Mouse (Mus musculus): ENCODE results near the gene Abl2. TPM values are rescaled to one million over a fixed set of nuclear protein-coding genes. Genes with fewer than 3 reads are reported as not detected.

Gene Abl2
- polyA plus RNA-seq, 1 experiment: 5.9 TPM

GRCm38 (mm10) chr1:156608496-156608895 is 49.9 kb downstream of the Abl2 start:
- Histone ChIP-seq H3K4me3 (ENCODE audit: control insufficient read depth, low read depth, low read length) (no peak overlapping the region), H3K4me1 (ENCODE audit: control insufficient read depth, insufficient read depth, low read length) (no peaks in the 10 kb centered on the region), H3K27me3 (ENCODE audit: control insufficient read depth, insufficient read depth, low read length) (no peaks in the 10 kb centered on the region), H3K36me3 (ENCODE audit: control insufficient read depth, insufficient read depth, low read length) (no peaks in the 10 kb centered on the region), H3K27ac (ENCODE audit: control insufficient read depth, insufficient read depth, low read depth, low read length) (no peak overlapping the region)
- no peak for TF ChIP-seq CTCF (IDR thresholded peaks at IDR 0.05; ENCODE audit: control insufficient read depth, insufficient read depth, insufficient replicate concordance, low read depth, low read length)
- TF ChIP-seq POLR2A (IDR thresholded peaks at IDR 0.05; ENCODE audit: control insufficient read depth, low read depth, low read length): no peak

- no peaks in the 10 kb centered on the region; the same call in 1 of the 2 replicates for H3K4me1 ChIP-seq (ENCODE audit: control insufficient read depth, insufficient read depth, low read length)
- no peaks in the 10 kb centered on the region for H3K27me3 ChIP-seq (ENCODE audit: control insufficient read depth, insufficient read depth, low read length)
- no peak for TF ChIP-seq POLR2A (IDR thresholded peaks at IDR 0.05; ENCODE audit: control insufficient read depth, low read depth, low read length)
- no peak for TF ChIP-seq CTCF (IDR thresholded peaks at IDR 0.05; ENCODE audit: control insufficient read depth, insufficient read depth, insufficient replicate concordance, low read depth, low read length)
- no peak overlapping the region for H3K27ac ChIP-seq (ENCODE audit: control insufficient read depth, insufficient read depth, low read depth, low read length)
- no peak overlapping the region for H3K4me3 ChIP-seq (ENCODE audit: control insufficient read depth, low read depth, low read length)
- no peaks in the 10 kb centered on the region for H3K36me3 ChIP-seq (ENCODE audit: control insufficient read depth, insufficient read depth, low read length)
Observed at GRCm38 (mm10) chr1:156610257-156610656, 51.7 kb downstream of the Abl2 start.

- Histone ChIP-seq H3K27ac (ENCODE audit: control insufficient read depth, insufficient read depth, low read depth, low read length) (no peak overlapping the region), H3K4me3 (ENCODE audit: control insufficient read depth, low read depth, low read length) (no peak overlapping the region), H3K27me3 (ENCODE audit: control insufficient read depth, insufficient read depth, low read length) (no peaks in the 10 kb centered on the region), H3K4me1 (ENCODE audit: control insufficient read depth, insufficient read depth, low read length) (peaks cover 4% of the 10 kb centered on the region), H3K36me3 (ENCODE audit: control insufficient read depth, insufficient read depth, low read length) (no peaks in the 10 kb centered on the region)
- TF ChIP-seq CTCF (IDR thresholded peaks at IDR 0.05; ENCODE audit: control insufficient read depth, insufficient read depth, insufficient replicate concordance, low read depth, low read length): no peak
- no peak for TF ChIP-seq POLR2A (IDR thresholded peaks at IDR 0.05; ENCODE audit: control insufficient read depth, low read depth, low read length)
Observed at GRCm38 (mm10) chr1:156613855-156614530, 55.4 kb downstream of the Abl2 start.

GRCm38 (mm10) chr1:156614710-156615109 is 56.1 kb downstream of the Abl2 start:
- H3K27ac ChIP-seq (ENCODE audit: control insufficient read depth, insufficient read depth, low read depth, low read length): no peak overlapping the region
- H3K4me3 ChIP-seq (ENCODE audit: control insufficient read depth, low read depth, low read length): no peak overlapping the region
- H3K4me1 ChIP-seq (ENCODE audit: control insufficient read depth, insufficient read depth, low read length): peaks cover 4% of the 10 kb centered on the region
- TF ChIP-seq POLR2A (IDR thresholded peaks at IDR 0.05; ENCODE audit: control insufficient read depth, low read depth, low read length) (no peak), CTCF (IDR thresholded peaks at IDR 0.05; ENCODE audit: control insufficient read depth, insufficient read depth, insufficient replicate concordance, low read depth, low read length) (no peak)
- no peaks in the 10 kb centered on the region for H3K27me3 ChIP-seq (ENCODE audit: control insufficient read depth, insufficient read depth, low read length)
- no peaks in the 10 kb centered on the region for H3K36me3 ChIP-seq (ENCODE audit: control insufficient read depth, insufficient read depth, low read length)

- Histone ChIP-seq H3K4me3 (ENCODE audit: control insufficient read depth, low read depth, low read length) (no peak overlapping the region), H3K27ac (ENCODE audit: control insufficient read depth, insufficient read depth, low read depth, low read length) (no peak overlapping the region; the same call in 1 of the 2 replicates), H3K27me3 (ENCODE audit: control insufficient read depth, insufficient read depth, low read length) (no peaks in the 10 kb centered on the region), H3K4me1 (ENCODE audit: control insufficient read depth, insufficient read depth, low read length) (peaks cover 4% of the 10 kb centered on the region), H3K36me3 (ENCODE audit: control insufficient read depth, insufficient read depth, low read length) (no peaks in the 10 kb centered on the region)
- TF ChIP-seq CTCF (IDR thresholded peaks at IDR 0.05; ENCODE audit: control insufficient read depth, insufficient read depth, insufficient replicate concordance, low read depth, low read length): no peak
- TF ChIP-seq POLR2A (IDR thresholded peaks at IDR 0.05; ENCODE audit: control insufficient read depth, low read depth, low read length): no peak
Observed at GRCm38 (mm10) chr1:156615381-156616133, 57.0 kb downstream of the Abl2 start.

- Histone ChIP-seq H3K36me3 (ENCODE audit: control insufficient read depth, insufficient read depth, low read length) (no peaks in the 10 kb centered on the region), H3K27me3 (ENCODE audit: control insufficient read depth, insufficient read depth, low read length) (no peaks in the 10 kb centered on the region), H3K4me1 (ENCODE audit: control insufficient read depth, insufficient read depth, low read length) (peaks cover 4% of the 10 kb centered on the region), H3K27ac (ENCODE audit: control insufficient read depth, insufficient read depth, low read depth, low read length) (no peak overlapping the region), H3K4me3 (ENCODE audit: control insufficient read depth, low read depth, low read length) (no peak overlapping the region)
- TF ChIP-seq CTCF (IDR thresholded peaks at IDR 0.05; ENCODE audit: control insufficient read depth, insufficient read depth, insufficient replicate concordance, low read depth, low read length) (no peak), POLR2A (IDR thresholded peaks at IDR 0.05; ENCODE audit: control insufficient read depth, low read depth, low read length) (no peak)
Observed at GRCm38 (mm10) chr1:156616989-156617598, 58.5 kb downstream of the Abl2 start.

GRCm38 (mm10) chr1:156617811-156618210 is 59.2 kb downstream of the Abl2 start:
- peaks cover 4% of the 10 kb centered on the region for H3K4me1 ChIP-seq (ENCODE audit: control insufficient read depth, insufficient read depth, low read length)
- no peaks in the 10 kb centered on the region for H3K27me3 ChIP-seq (ENCODE audit: control insufficient read depth, insufficient read depth, low read length)
- H3K36me3 ChIP-seq (ENCODE audit: control insufficient read depth, insufficient read depth, low read length): no peaks in the 10 kb centered on the region
- H3K27ac ChIP-seq (ENCODE audit: control insufficient read depth, insufficient read depth, low read depth, low read length): no peak overlapping the region
- H3K4me3 ChIP-seq (ENCODE audit: control insufficient read depth, low read depth, low read length): no peak overlapping the region
- TF ChIP-seq CTCF (IDR thresholded peaks at IDR 0.05; ENCODE audit: control insufficient read depth, insufficient read depth, insufficient replicate concordance, low read depth, low read length) (no peak), POLR2A (IDR thresholded peaks at IDR 0.05; ENCODE audit: control insufficient read depth, low read depth, low read length) (no peak)
